Mouse (Mus musculus): ENCODE measurements at regions not wholly inside any gene's neighbourhood (a gene's known extent, or its start where the extent isn't known, plus 50 kb on each side); places are given as distances from the start of the nearest gene placed in this dataset.

DNA sequence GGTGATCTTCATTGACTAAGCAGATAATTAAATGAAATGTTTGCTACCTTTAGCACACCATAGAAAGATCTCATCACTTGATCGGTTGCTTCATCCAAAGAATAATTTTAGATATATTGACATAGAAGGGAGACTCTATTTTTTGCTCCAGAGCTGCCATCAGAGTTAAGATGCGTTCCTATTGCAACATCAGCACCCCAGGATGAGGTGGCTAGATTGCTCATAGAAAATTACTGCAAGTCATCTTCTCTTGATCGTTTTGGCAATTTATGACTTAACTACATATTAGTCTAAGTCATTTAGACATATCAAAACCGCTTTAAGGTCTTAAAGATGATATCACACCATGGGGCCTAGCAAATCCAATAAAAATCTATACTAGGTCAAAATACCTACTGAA lies 778.0 kb upstream of the Celf2 start:
- DNase-seq, result no peak

DNA sequence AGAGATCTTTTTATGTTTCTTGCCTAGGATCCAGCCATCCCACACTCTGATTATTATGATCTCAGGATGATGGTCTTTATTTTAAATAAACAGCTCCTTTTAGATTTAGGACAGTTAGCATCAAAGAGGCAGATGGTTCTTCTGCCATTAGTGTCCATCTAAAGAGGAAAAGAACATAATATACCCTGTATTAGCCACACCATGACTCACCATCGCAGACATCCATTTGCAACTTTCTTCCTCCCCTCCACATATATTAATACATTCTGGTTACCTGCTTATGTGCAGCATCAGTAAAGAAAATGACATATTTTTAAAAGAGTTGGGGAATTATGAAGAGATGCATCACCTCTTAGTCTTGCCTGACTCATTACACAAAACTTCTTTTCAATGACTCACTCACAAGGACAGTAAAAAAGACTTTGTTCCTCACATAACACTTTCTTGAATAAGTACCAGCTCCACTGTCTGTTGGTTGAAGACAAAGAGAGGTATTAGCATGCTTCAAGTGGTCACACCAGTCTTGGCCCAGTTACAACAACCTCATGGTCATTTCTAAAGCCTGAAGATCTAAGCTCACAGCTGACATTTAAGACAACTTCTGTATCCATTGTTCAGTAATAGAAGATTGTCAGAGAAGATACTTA lies 766.9 kb upstream of the Celf2 start:
- no peak for DNase-seq

Measured in right cerebral cortex, postnatal 4 days (tissue).